Mouse (Mus musculus) midbrain, embryonic 10.5 days (tissue): ENCODE results near the gene Slc25a33. TPM values are rescaled to one million over a fixed set of nuclear protein-coding genes. Genes with fewer than 3 reads are reported as not detected.
A peak's percentile ranks its signal among the peaks of the same experiment; 100 is the strongest.

Experiments
- DNase-seq: peaks from one replicate; pipeline ENCODE4 v3.0.0-alpha.2; 2017; ENCODE audit warnings: low spot score
- H3K27ac ChIP-seq: fragments of 300-500 bp; sonication (generic); replicated peaks from 2 replicates; pipeline ENCODE4 v1.5.1; 2016; ENCODE audit warnings: mild to moderate bottlenecking
- H3K27me3 ChIP-seq: fragments of 300-500 bp; sonication (generic); 2 replicates; pipeline ENCODE4 v1.6.1; 2016; ENCODE audit warnings: low read depth, mild to moderate bottlenecking; ENCODE audit not compliant: poor library complexity, severe bottlenecking
- H3K36me3 ChIP-seq: fragments of 300-500 bp; sonication (generic); 2 replicates; pipeline ENCODE4 v1.6.1; 2016; ENCODE audit warnings: mild to moderate bottlenecking, moderate library complexity
- H3K4me1 ChIP-seq: fragments of 300-500 bp; sonication (generic); 2 replicates; pipeline ENCODE4 v1.6.1; 2016
- H3K4me3 ChIP-seq: fragments of 300-500 bp; sonication (generic); 2 replicates; pipeline ENCODE4 v1.5.1; 2016; ENCODE audit warnings: mild to moderate bottlenecking, moderate library complexity
- H3K9me3 ChIP-seq: fragments of 300-500 bp; sonication (generic); replicated peaks from 2 replicates; pipeline ENCODE4 v1.6.1; 2016; ENCODE audit warnings: mild to moderate bottlenecking
- WGBS: fragments of 180-500 bp; shearing (Covaris S2); methylation state at CpG from one replicate; pipeline ENCODE4 v1.1.7; 2016; 5-methylcytosine and 5-hydroxymethylcytosine counted together
- polyA plus RNA-seq: library from polyadenylated mRNA; unstranded; fragments of >200 nt; fragmentation: Nextera tagmentation; extraction: Ambion mirVana; gene quantifications from 2 replicates; pipeline ENCODE4 v1.2.1, GENCODE M21; 2016

Slc25a33 gene
- polyA plus RNA-seq, 1 experiment from 2014 or later: 18.0 TPM

GRCm38 (mm10) chr4:149802269-149802668 lies 28.2 kb upstream of the Slc25a33 start:
- peaks cover 90% of the 10 kb centered on the region for H3K27me3 ChIP-seq
- peak; percentile 42 for DNase-seq
- H3K27ac ChIP-seq: no peak overlapping the region
- no peaks in the 10 kb centered on the region for H3K9me3 ChIP-seq
- WGBS: 21% methylated on average over 9 of the region's 9 CpGs
- H3K4me3 ChIP-seq: no peak overlapping the region
- no peaks in the 10 kb centered on the region for H3K36me3 ChIP-seq
- peaks cover 44% of the 10 kb centered on the region for H3K4me1 ChIP-seq

DNA sequence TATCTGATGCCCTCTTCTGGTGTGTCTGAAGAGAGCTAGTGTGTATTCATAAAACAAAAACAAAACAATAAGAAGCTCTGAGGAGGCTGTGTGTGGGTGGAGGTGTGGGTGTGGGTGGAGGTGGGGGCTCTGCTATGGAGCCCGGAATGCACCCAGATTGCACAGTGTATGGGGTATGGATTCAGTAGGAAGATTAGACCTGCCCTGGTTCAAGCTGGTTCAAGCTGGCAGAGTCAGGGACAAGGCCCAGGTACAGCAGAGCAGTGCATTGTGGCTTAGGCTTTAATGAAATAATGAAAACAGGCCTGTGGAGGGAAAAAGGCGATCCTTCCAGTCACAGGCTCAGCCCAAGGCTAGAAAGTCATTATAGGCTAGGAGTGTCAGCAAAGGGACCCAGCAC lies 26.5 kb upstream of the Slc25a33 start:
- no peaks in the 10 kb centered on the region for H3K9me3 ChIP-seq
- no peak overlapping the region for H3K4me3 ChIP-seq
- WGBS: 82% methylated on average over 2 of the region's 2 CpGs
- peaks cover 56% of the 10 kb centered on the region for H3K4me1 ChIP-seq
- no peak overlapping the region for H3K27ac ChIP-seq
- peaks cover 94% of the 10 kb centered on the region for H3K27me3 ChIP-seq
- no peaks in the 10 kb centered on the region for H3K36me3 ChIP-seq
- no peak for DNase-seq

- H3K36me3 ChIP-seq: no peaks in the 10 kb centered on the region
- H3K27ac ChIP-seq: 0 out of 2 replicates have a peak overlapping the region, but pooled peaks have one; percentile 20
- WGBS: 91% methylated on average over 6 of the region's 6 CpGs
- no peaks in the 10 kb centered on the region for H3K9me3 ChIP-seq
- no peak overlapping the region for H3K4me3 ChIP-seq
- H3K27me3 ChIP-seq: peaks cover 89% of the 10 kb centered on the region
- H3K4me1 ChIP-seq: peaks cover 56% of the 10 kb centered on the region
- no peak for DNase-seq
Measured at GRCm38 (mm10) chr4:149800172-149800464, 26.0 kb upstream of the Slc25a33 start.

DNA sequence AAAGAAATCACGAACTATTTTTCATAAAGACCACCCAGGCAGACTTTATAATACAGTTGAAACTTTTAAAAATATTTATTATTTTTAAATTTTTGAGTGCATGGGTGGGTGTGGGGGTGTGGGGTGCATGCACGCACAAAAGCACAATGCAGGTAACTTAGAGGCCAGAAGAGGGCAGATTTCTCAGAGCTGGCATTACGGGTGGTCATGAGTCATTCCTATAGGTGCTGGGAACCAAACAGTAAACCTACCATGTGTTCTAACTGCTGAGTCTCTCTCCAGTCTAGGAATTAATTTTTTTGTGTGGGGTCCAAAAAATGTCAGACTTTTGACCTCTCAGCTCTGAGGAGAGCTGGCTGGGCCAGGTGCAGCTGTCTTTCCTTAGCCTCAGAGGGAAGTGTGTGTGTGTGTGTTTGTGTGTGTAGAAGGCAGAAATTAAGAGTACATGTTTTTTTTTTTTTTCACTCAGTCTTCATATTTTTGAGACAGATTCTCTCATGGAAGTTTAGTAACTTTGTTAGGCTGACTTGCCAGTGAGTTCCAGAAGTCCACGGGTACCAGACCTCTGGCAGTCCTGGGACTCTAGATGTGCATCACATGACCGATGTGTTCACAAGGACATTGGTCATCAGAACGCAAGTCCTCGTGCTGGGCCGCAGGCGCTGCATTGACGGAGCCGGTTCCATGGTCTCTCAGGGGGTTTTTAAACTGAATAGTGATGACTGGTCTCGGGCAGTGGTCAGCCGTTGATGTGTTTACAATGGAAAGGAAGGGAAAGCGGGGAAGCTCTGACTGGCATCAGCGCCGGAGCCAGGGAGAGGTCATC lies 25.5 kb upstream of the Slc25a33 start:
- WGBS: 86% methylated on average over 16 of the region's 16 CpGs
- no peak for DNase-seq

DNA sequence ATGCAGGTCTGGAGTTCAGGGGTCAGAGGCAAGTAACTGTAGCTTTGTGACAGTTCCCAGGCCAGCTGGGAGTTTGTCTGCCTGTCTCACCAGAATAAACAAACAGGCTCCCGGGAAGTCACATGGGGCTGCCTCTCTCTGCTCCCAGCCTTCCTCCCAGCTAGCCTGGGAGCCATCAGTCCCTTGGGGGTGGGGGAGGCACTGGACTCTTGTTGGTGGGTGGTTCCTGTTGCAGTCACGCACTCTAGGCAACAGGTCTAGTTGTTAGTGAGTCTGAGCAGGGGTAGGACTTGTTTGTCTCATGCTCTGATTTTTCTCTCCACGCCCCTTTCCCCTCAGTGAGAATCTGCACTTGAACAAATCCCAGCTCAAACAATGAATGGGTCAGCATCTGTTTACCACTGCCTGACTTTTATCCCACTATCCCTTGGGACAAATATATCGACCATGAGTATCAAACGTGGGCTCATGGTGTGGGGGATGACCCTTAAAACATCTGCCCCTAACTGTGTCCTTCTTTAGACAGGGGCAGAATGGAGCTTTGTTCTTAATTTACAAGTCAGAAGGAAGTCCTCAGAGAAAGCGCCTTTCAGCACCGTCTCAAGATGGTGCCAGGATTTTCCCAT lies 24.7 kb upstream of the Slc25a33 start:
- Histone ChIP-seq H3K9me3 (no peaks in the 10 kb centered on the region), H3K27ac (peak overlapping the region; percentile 70), H3K27me3 (peaks cover 76% of the 10 kb centered on the region), H3K4me1 (peaks cover 56% of the 10 kb centered on the region), H3K4me3 (no peak overlapping the region), H3K36me3 (no peaks in the 10 kb centered on the region)
- 27% methylated on average over 7 of the region's 7 CpGs for WGBS
- DNase-seq: peak; percentile 50

More for the DNA sequence above, 25.5 kb upstream of the Slc25a33 start:
- Histone ChIP-seq H3K27ac (0 out of 2 replicates have a peak overlapping the region, but pooled peaks have one; percentile 20), H3K27me3 (peaks cover 84% of the 10 kb centered on the region), H3K36me3 (no peaks in the 10 kb centered on the region), H3K9me3 (no peaks in the 10 kb centered on the region), H3K4me1 (peaks cover 56% of the 10 kb centered on the region), H3K4me3 (no peak overlapping the region)

DNA sequence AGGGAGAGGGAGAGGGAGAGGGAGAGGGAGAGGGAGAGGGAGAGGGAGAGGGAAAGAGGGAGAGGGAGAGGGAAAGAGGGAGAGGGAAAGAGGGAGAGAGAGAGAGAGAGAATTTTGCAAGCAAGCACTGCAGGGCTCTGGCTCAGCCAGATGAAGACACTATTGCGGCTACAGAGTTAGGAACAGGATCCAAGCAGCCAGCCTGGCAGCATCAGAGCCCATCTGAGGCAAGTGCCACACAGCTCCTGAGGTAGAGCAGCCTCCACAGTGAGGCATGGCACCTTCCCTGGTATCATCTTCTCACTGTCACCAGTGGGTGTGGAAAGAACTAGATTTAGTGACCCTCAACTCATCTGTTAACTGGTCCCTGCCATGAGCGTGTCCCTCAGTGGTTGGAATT lies 24.0 kb upstream of the Slc25a33 start:
- 55% methylated on average over 2 of the region's 2 CpGs for WGBS
- peaks cover 56% of the 10 kb centered on the region for H3K4me1 ChIP-seq
- peaks cover 69% of the 10 kb centered on the region for H3K27me3 ChIP-seq
- no peaks in the 10 kb centered on the region for H3K9me3 ChIP-seq
- H3K4me3 ChIP-seq: no peak overlapping the region
- no peak for DNase-seq
- H3K27ac ChIP-seq: peak overlapping the region; percentile 70
- H3K36me3 ChIP-seq: no peaks in the 10 kb centered on the region

DNA sequence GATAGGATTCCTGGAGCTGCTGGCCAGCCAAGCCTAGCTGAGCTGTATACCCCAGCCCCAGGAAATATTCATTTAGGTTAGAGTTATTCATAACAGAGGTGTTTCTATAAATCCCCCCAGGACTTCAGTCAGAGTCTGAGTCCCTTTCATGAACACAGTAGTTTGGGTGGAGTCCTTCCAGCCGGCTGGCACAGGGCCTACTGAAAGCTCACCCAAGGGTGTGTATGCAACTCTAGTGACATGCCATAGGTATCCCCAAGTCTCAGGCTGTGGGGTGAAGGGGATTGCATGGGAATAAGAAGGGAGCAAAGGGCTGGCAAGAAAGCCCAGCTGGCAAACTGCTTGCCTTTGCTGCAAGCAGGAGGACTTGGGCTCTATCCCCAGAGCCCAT lies 23.1 kb upstream of the Slc25a33 start:
- Histone ChIP-seq H3K4me1 (peaks cover 48% of the 10 kb centered on the region), H3K27ac (no peak overlapping the region), H3K36me3 (no peaks in the 10 kb centered on the region), H3K27me3 (peaks cover 62% of the 10 kb centered on the region), H3K9me3 (no peaks in the 10 kb centered on the region), H3K4me3 (no peak overlapping the region)
- DNase-seq: no peak
- 90% methylated on average over 1 of the region's 1 CpGs for WGBS

DNA sequence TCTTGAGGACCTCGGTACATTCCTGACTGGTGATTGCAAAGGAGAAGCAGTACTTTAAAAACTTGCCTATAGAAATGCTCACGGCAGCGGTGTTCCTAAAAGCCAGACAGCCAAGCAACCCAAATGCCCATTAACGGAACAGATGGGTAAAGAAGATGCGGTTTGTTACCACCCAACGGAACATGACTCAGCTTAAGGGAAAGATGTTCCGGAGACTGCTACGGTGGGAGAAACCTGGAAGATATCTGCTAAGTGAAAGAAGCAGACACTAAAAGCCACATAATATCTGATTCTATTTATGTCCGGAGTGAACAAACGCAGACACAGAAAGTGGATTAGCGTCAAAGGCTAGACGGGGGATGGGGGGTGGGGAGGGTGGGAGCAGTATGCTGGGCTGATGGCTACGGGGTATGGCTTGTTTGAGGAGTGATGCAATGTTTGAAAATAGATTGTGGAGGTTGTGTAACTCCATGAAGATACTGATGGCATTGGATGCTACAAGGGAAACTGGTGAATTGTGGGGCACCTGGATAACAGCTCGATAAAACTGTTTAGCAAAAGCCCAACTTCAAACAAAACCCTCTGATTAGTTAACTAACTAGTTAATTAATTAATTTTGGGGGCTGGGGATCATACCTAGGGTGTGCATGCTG lies 22.6 kb upstream of the Slc25a33 start:
- 82% methylated on average over 14 of the region's 14 CpGs for WGBS
- Histone ChIP-seq H3K4me1 (peaks cover 42% of the 10 kb centered on the region), H3K4me3 (no peak overlapping the region), H3K27me3 (peaks cover 60% of the 10 kb centered on the region), H3K9me3 (no peaks in the 10 kb centered on the region), H3K36me3 (no peaks in the 10 kb centered on the region), H3K27ac (no peak overlapping the region)
- no peak for DNase-seq

GRCm38 (mm10) chr4:149794966-149795477 lies 20.9 kb upstream of the Slc25a33 start:
- DNase-seq: no peak
- H3K9me3 ChIP-seq: no peaks in the 10 kb centered on the region
- no peaks in the 10 kb centered on the region for H3K36me3 ChIP-seq
- 92% methylated on average over 7 of the region's 7 CpGs for WGBS
- H3K27me3 ChIP-seq: peaks cover 47% of the 10 kb centered on the region
- no peak overlapping the region for H3K4me3 ChIP-seq
- H3K4me1 ChIP-seq: peaks cover 45% of the 10 kb centered on the region
- H3K27ac ChIP-seq: no peak overlapping the region

GRCm38 (mm10) chr4:149794010-149794338 lies 19.9 kb upstream of the Slc25a33 start:
- no peaks in the 10 kb centered on the region for H3K9me3 ChIP-seq
- H3K27ac ChIP-seq: no peak overlapping the region
- WGBS: 51% methylated on average over 8 of the region's 8 CpGs
- H3K4me1 ChIP-seq: peaks cover 46% of the 10 kb centered on the region
- H3K27me3 ChIP-seq: peaks cover 40% of the 10 kb centered on the region
- no peak overlapping the region for H3K4me3 ChIP-seq
- no peaks in the 10 kb centered on the region for H3K36me3 ChIP-seq
- DNase-seq: no peak

DNA sequence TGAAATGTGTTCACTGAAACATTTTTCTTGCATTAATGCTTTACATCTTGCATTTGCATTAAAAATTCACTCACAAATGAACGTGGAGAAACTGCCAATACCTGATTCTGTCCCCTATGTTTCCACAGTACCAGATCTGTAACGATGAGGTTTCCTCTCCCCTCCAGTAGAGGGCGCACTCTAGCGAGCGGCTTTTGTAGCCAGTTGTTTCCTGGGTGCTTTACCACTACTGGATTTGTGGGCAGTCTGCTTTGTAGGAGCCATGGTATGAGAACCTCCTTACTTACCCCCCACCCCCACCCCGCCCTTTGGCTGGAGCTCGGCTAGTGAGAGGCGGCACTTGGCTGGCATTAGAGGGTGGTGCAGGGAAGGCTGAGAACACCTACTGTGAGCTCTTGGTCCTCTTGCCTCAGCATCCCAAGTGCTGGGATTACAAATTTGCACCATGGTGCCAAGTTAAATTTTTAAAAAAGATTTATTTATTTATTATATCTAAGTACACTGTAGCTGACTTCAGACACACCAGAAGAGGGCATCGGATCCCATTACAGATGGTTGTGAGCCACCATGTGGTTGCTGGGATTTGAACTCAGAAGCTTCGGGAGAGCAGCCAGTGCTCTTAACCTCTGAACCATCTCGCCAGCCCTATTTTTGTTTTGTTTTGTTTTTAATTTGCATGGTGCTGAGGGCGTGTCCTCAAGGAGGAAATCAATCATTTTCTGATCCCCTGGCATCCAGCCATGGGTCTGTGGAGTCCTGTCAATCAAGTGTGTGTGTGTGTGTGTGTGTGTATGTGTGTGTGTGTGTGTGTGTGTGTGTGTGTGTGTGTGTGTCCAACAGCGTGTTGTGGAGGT lies 19.3 kb upstream of the Slc25a33 start:
- H3K9me3 ChIP-seq: no peaks in the 10 kb centered on the region
- H3K27me3 ChIP-seq: peaks cover 35% of the 10 kb centered on the region
- WGBS: 55% methylated on average over 12 of the region's 13 CpGs
- H3K36me3 ChIP-seq: no peaks in the 10 kb centered on the region
- H3K4me1 ChIP-seq: peaks cover 40% of the 10 kb centered on the region
- H3K4me3 ChIP-seq: no peak overlapping the region
- H3K27ac ChIP-seq: no peak overlapping the region
- DNase-seq: no peak

GRCm38 (mm10) chr4:149792159-149792800 lies 18.2 kb upstream of the Slc25a33 start:
- DNase-seq: no peak
- WGBS: 80% methylated on average over 10 of the region's 10 CpGs
- H3K36me3 ChIP-seq: no peaks in the 10 kb centered on the region
- no peak overlapping the region for H3K4me3 ChIP-seq
- no peaks in the 10 kb centered on the region for H3K9me3 ChIP-seq
- no peak overlapping the region for H3K27ac ChIP-seq
- H3K27me3 ChIP-seq: peaks cover 24% of the 10 kb centered on the region
- peaks cover 31% of the 10 kb centered on the region for H3K4me1 ChIP-seq
